ENCODE assay signal across 30 mouse cellular contexts in genomic region chr17:57767306-57767705, GRCm38 (mm10). TPM values are rescaled to one million over a fixed set of nuclear protein-coding genes. Genes with fewer than 3 reads are reported as not detected.
DNase-seq lines count a peak whose midpoint lies in the region; ATAC-seq and TF ChIP-seq lines count a peak whose summit lies in the region.
"Had no signal": no experiment of that assay in that cellular context is flagged by ENCODE, and none has a peak within 500 bp of the region (broad histone marks: within the 10 kb centered on the region; RNA-seq: fewer than 3 reads in every experiment).

No protein-coding gene starts in this region.

- H3K27ac ChIP-seq in forebrain, embryonic 14.5 days (ENCODE audit: low read depth, low read length): no peak overlapping the region
- no peak overlapping the region for H3K27ac ChIP-seq in forebrain, embryonic 11.5 days (ENCODE audit: low read depth, low read length)
- H3K27ac ChIP-seq in layer of hippocampus, adult 2 months: no peak overlapping the region
- H3K27ac ChIP-seq in liver, embryonic 12.5 days: no peak overlapping the region
- H3K27ac ChIP-seq: heart, embryonic 15.5 days; hindbrain, embryonic 10.5 days; hindbrain, embryonic 13.5 days; intestine, embryonic 15.5 days had no signal

- H3K9me3 ChIP-seq in forebrain, embryonic 14.5 days (replicated peaks; ENCODE audit: control insufficient read depth, low read length): no peaks in the 10 kb centered on the region
- H3K9me3 ChIP-seq in forebrain, embryonic 11.5 days (ENCODE audit: control insufficient read depth, low read length): no peaks in the 10 kb centered on the region
- no peaks in the 10 kb centered on the region for H3K9me3 ChIP-seq in liver, embryonic 12.5 days (replicated peaks)
- H3K9me3 ChIP-seq: heart, embryonic 12.5 days; heart, embryonic 15.5 days; hindbrain, embryonic 10.5 days; hindbrain, embryonic 13.5 days; intestine, embryonic 15.5 days had no signal

- peak; percentile 56 for ATAC-seq in forebrain, embryonic 14.5 days
- ATAC-seq in forebrain, embryonic 11.5 days (replicated peaks; ENCODE audit: low FRiP score): no peak
- no peak for ATAC-seq in liver, embryonic 12.5 days
- ATAC-seq: CD4-positive, CD25-positive, alpha-beta regulatory T cell, adult 4 months; hindbrain, embryonic 16.5 days; intestine, embryonic 15.5 days had no signal

- peaks cover 3% of the 10 kb centered on the region; the same call in 1 of the 2 replicates for H3K4me1 ChIP-seq in forebrain, embryonic 14.5 days (ENCODE audit: control insufficient read depth, insufficient read depth, low read length)
- H3K4me1 ChIP-seq in forebrain, embryonic 11.5 days (replicated peaks; ENCODE audit: control insufficient read depth, insufficient read depth, low read length): no peaks in the 10 kb centered on the region
- H3K4me1 ChIP-seq in liver, embryonic 12.5 days: no peaks in the 10 kb centered on the region
- H3K4me1 ChIP-seq: heart, embryonic 12.5 days; heart, embryonic 15.5 days; intestine, embryonic 15.5 days had no signal

- TF ChIP-seq CTCF in layer of hippocampus, adult 2 months (conservative IDR thresholded peaks at IDR 0.05): no peak
- no peak for TF ChIP-seq CTCF in brain, embryonic 14.5 days (IDR thresholded peaks at IDR 0.05; ENCODE audit: borderline replicate concordance, extremely low read depth, insufficient read depth, insufficient read length)

- no peak for TF ChIP-seq POLR2A in brain, embryonic 14.5 days (IDR thresholded peaks at IDR 0.05; ENCODE audit: borderline replicate concordance, extremely low read depth, insufficient read depth, insufficient read length, poor library complexity, severe bottlenecking)

- no peak overlapping the region for H3K4me2 ChIP-seq in forebrain, embryonic 14.5 days (ENCODE audit: low read length)
- no peak overlapping the region for H3K4me2 ChIP-seq in forebrain, embryonic 11.5 days (ENCODE audit: low read depth, low read length, severe bottlenecking)
- H3K4me2 ChIP-seq in liver, embryonic 12.5 days: no peak overlapping the region
- H3K4me2 ChIP-seq: heart, embryonic 12.5 days; heart, embryonic 15.5 days; hindbrain, embryonic 13.5 days; intestine, embryonic 15.5 days had no signal

- DNase-seq in forebrain, embryonic 14.5 days (ENCODE audit: low spot score): peak; percentile 50
- DNase-seq in forebrain, embryonic 11.5 days (ENCODE audit: low spot score): no peak
- DNase-seq in layer of hippocampus, adult 9-11 months: peak; percentile 11
- no peak for DNase-seq in layer of hippocampus, adult 2 months (ENCODE audit: low spot score in 2 of 2)
- peak; percentile 8 for DNase-seq in 416B (ENCODE audit: low read depth)
- peak; percentile 60 for DNase-seq in brain, embryonic 14.5 days (ENCODE audit: low read depth)
- DNase-seq: adrenal gland, adult 2 months; adrenal gland, postnatal 14 days; cerebellum, adult 18-20 months; cerebellum, adult 9-10 months; cerebellum, postnatal 14 days; gastrocnemius, postnatal 25 days; heart, adult 18-20 months; heart, postnatal 10 days; heart, postnatal 36 days had no signal

- no peaks in the 10 kb centered on the region for H3K36me3 ChIP-seq in forebrain, embryonic 14.5 days (ENCODE audit: control insufficient read depth, insufficient read depth, low read length)
- H3K36me3 ChIP-seq in forebrain, embryonic 11.5 days (ENCODE audit: control insufficient read depth, insufficient read depth, low read length): no peaks in the 10 kb centered on the region
- no peaks in the 10 kb centered on the region for H3K36me3 ChIP-seq in liver, embryonic 12.5 days
- H3K36me3 ChIP-seq: heart, embryonic 12.5 days; heart, embryonic 15.5 days; hindbrain, embryonic 10.5 days; hindbrain, embryonic 13.5 days; intestine, embryonic 15.5 days had no signal

- H3K4me3 ChIP-seq in forebrain, embryonic 14.5 days (ENCODE audit: low read depth, low read length): no peak overlapping the region
- H3K4me3 ChIP-seq in forebrain, embryonic 11.5 days (ENCODE audit: low read depth, low read length): no peak overlapping the region
- H3K4me3 ChIP-seq in layer of hippocampus, adult 2 months: no peak overlapping the region
- H3K4me3 ChIP-seq in liver, embryonic 12.5 days: no peak overlapping the region
- H3K4me3 ChIP-seq: heart, embryonic 12.5 days; heart, embryonic 15.5 days; hindbrain, embryonic 10.5 days; hindbrain, embryonic 13.5 days; intestine, embryonic 15.5 days had no signal

- no peaks in the 10 kb centered on the region for H3K27me3 ChIP-seq in forebrain, embryonic 14.5 days (replicated peaks; ENCODE audit: control insufficient read depth, insufficient read depth, low read length)
- H3K27me3 ChIP-seq in forebrain, embryonic 11.5 days (ENCODE audit: control insufficient read depth, insufficient read depth, low read length): no peaks in the 10 kb centered on the region
- H3K27me3 ChIP-seq in liver, embryonic 12.5 days (replicated peaks): no peaks in the 10 kb centered on the region
- H3K27me3 ChIP-seq: heart, embryonic 12.5 days; heart, embryonic 15.5 days; intestine, embryonic 15.5 days had no signal

- H3K9ac ChIP-seq in forebrain, embryonic 14.5 days (ENCODE audit: low read length): no peak overlapping the region
- no peak overlapping the region for H3K9ac ChIP-seq in forebrain, embryonic 11.5 days (ENCODE audit: low read length)
- H3K9ac ChIP-seq in liver, embryonic 12.5 days: no peak overlapping the region
- H3K9ac ChIP-seq: heart, embryonic 12.5 days; heart, embryonic 15.5 days; hindbrain, embryonic 13.5 days; intestine, embryonic 15.5 days had no signal

RNA-seq across cellular contexts. Expression of gene Cntnap5c, which starts 2.1 kb away (rescaled TPM):
- polyA plus RNA-seq in forebrain, embryonic 14.5 days (2014; fragmentation: Nextera tagmentation; extraction: Ambion mirVana): 0.60 and 1.3 TPM in 2 replicates
- 0.09 TPM in 1 of 2 replicates, not detected in the other for polyA plus RNA-seq in forebrain, embryonic 11.5 days (2014; fragmentation: Nextera tagmentation; extraction: Ambion mirVana)
- total RNA-seq in layer of hippocampus, adult 2 months (2021): 10 to 100 TPM; 23.3 to 23.5 TPM
- polyA plus RNA-seq in brain, embryonic 14.5 days (2012; rRNA removed): 1.6 and 2.0 TPM in 2 replicates
- not detected in 2 replicates for polyA plus RNA-seq in liver, embryonic 12.5 days (2016; fragmentation: Nextera tagmentation; extraction: Ambion mirVana)
- total RNA-seq: adrenal gland, adult 2 months; adrenal gland, postnatal 14 days; adrenal gland, postnatal 4 days; gastrocnemius, adult 8-10 months; gastrocnemius, postnatal 25 days; heart, adult 18-20 months; heart, postnatal 10 days; heart, postnatal 36 days; MEL had no signal
- polyA plus RNA-seq: adrenal gland, adult 2 months; C2C12; CD4-positive, CD25-positive, alpha-beta regulatory T cell, adult 4 months; embryonic facial prominence, embryonic 11.5 days; gonadal fat pad, adult 2 months; heart, embryonic 12.5 days; heart, embryonic 15.5 days; intestine, embryonic 15.5 days had no signal

RNA-seq across cellular contexts. Expression of gene Gm21834, which starts 25.3 kb away (rescaled TPM):
- not detected in 2 replicates for polyA plus RNA-seq in forebrain, embryonic 14.5 days (2014; fragmentation: Nextera tagmentation; extraction: Ambion mirVana)
- not detected in 2 replicates for polyA plus RNA-seq in forebrain, embryonic 11.5 days (2014; fragmentation: Nextera tagmentation; extraction: Ambion mirVana)
- total RNA-seq in layer of hippocampus, adult 2 months (2021): not detected
- polyA plus RNA-seq in brain, embryonic 14.5 days (2012; rRNA removed): not detected in 2 replicates
- polyA plus RNA-seq in liver, embryonic 12.5 days (2016; fragmentation: Nextera tagmentation; extraction: Ambion mirVana): not detected in 2 replicates
- total RNA-seq: adrenal gland, adult 2 months; adrenal gland, postnatal 14 days; adrenal gland, postnatal 4 days; gastrocnemius, adult 8-10 months; gastrocnemius, postnatal 25 days; heart, adult 18-20 months; heart, postnatal 10 days; heart, postnatal 36 days; MEL had no signal
- polyA plus RNA-seq: adrenal gland, adult 2 months; C2C12; CD4-positive, CD25-positive, alpha-beta regulatory T cell, adult 4 months; embryonic facial prominence, embryonic 11.5 days; embryonic facial prominence, embryonic 14.5 days; gonadal fat pad, adult 2 months; heart, embryonic 12.5 days; heart, embryonic 15.5 days; hindbrain, embryonic 10.5 days; hindbrain, embryonic 13.5 days; hindbrain, embryonic 16.5 days; intestine, embryonic 15.5 days had no signal

Comparison
In these comparisons a context has a peak if more than half of its experiments do, and no peak if none do; other contexts are left out.
1. DNase-seq: peak in forebrain, embryonic 14.5 days (single experiment), layer of hippocampus, adult 9-11 months (single experiment), 416B (single experiment) and brain, embryonic 14.5 days (single experiment); none in forebrain, embryonic 11.5 days (single experiment) and layer of hippocampus, adult 2 months (0 of 2).